Mouse (Mus musculus) lung, adult 2 months (tissue): ENCODE data around the gene Slc34a1.

Source experiments
- CTCF ChIP-seq: fragments of 200-500 bp; IDR thresholded peaks from 2 replicates; pipeline ENCODE4 v1.5.1; 2011; ENCODE audit warnings: mild to moderate bottlenecking, low read length, control low read depth; ENCODE audit not compliant: insufficient read depth
- POLR2A ChIP-seq: fragments of 200-500 bp; IDR thresholded peaks from 2 replicates; pipeline ENCODE4 v1.6.1; 2011; ENCODE audit warnings: low read depth, mild to moderate bottlenecking, control low read depth, low read length, borderline replicate concordance; ENCODE audit errors: extremely low read depth

GRCm38 (mm10) chr13:55368401-55368800 lies 29.6 kb upstream of the Slc34a1 start:
- no peak for TF ChIP-seq CTCF
- no peak for TF ChIP-seq POLR2A
